Mouse (Mus musculus) intestine, postnatal 0 days (tissue): ENCODE data around the gene Ufsp1. TPM values are rescaled to one million over a fixed set of nuclear protein-coding genes. Genes with fewer than 3 reads are reported as not detected.

ENCODE experiments used
- ATAC-seq: fragments of 200-750 bp; cut with Nextera tagmentation; 2 replicates; pipeline ENCODE4 v1.8.0; 2017; ENCODE audit warnings: mild to moderate bottlenecking, moderate TSS enrichment, moderate library complexity
- H3K27ac ChIP-seq: fragments of 300-500 bp; sonication (generic); 2 replicates; pipeline ENCODE4 v1.5.1; 2014; ENCODE audit warnings: mild to moderate bottlenecking, low read depth, low read length, moderate library complexity
- H3K27me3 ChIP-seq: fragments of 300-500 bp; sonication (generic); replicated peaks from 2 replicates; pipeline ENCODE4 v1.6.1; 2014; ENCODE audit warnings: low read length, mixed read lengths; ENCODE audit not compliant: control insufficient read depth, insufficient read depth
- H3K36me3 ChIP-seq: fragments of 300-500 bp; sonication (generic); 2 replicates; pipeline ENCODE4 v1.6.1; 2014; ENCODE audit warnings: mild to moderate bottlenecking, moderate library complexity; ENCODE audit not compliant: control insufficient read depth, insufficient read depth
- H3K4me1 ChIP-seq: fragments of 300-500 bp; sonication (generic); replicated peaks from 2 replicates; pipeline ENCODE4 v1.6.1; 2014; ENCODE audit warnings: antibody characterized with exemption, low read length, mixed read lengths; ENCODE audit not compliant: control insufficient read depth, insufficient read depth
- H3K4me2 ChIP-seq: fragments of 300-500 bp; sonication (generic); replicated peaks from 2 replicates; pipeline ENCODE4 v1.6.1; 2014; ENCODE audit warnings: low read depth, mild to moderate bottlenecking, moderate library complexity
- H3K4me3 ChIP-seq: fragments of 300-500 bp; sonication (generic); 2 replicates; pipeline ENCODE4 v1.5.1; 2014; ENCODE audit warnings: low read depth, low read length
- H3K9ac ChIP-seq: fragments of 300-500 bp; sonication (generic); 2 replicates; pipeline ENCODE4 v1.6.1; 2014; ENCODE audit warnings: mild to moderate bottlenecking, low read depth, low read length
- H3K9me3 ChIP-seq: fragments of 300-500 bp; sonication (generic); 2 replicates; pipeline ENCODE4 v1.6.1; 2016; ENCODE audit warnings: mixed run types; ENCODE audit not compliant: control insufficient read depth
- CTCF ChIP-seq: sonication (generic); IDR thresholded peaks from 2 replicates; pipeline ENCODE4 v1.5.1; 2016; ENCODE audit warnings: low read depth, mild to moderate bottlenecking, control low read depth, antibody characterized with exemption, moderate library complexity
- WGBS: fragments of 180-500 bp; shearing (Covaris S2); extraction: QIAGEN DNeasy Blood & Tissue Kit; methylation state at CpG from one replicate; pipeline ENCODE4 v1.1.7; 2014; 5-methylcytosine and 5-hydroxymethylcytosine counted together
- polyA plus RNA-seq: library from polyadenylated mRNA; unstranded; fragments of >200 nt; fragmentation: Nextera tagmentation; extraction: Ambion mirVana; gene quantifications from 2 replicates; pipeline ENCODE4 v1.2.1, GENCODE M21; 2015

Gene Ufsp1
- polyA plus RNA-seq, 1 experiment from 2014 or later: 10.4 TPM

DNA sequence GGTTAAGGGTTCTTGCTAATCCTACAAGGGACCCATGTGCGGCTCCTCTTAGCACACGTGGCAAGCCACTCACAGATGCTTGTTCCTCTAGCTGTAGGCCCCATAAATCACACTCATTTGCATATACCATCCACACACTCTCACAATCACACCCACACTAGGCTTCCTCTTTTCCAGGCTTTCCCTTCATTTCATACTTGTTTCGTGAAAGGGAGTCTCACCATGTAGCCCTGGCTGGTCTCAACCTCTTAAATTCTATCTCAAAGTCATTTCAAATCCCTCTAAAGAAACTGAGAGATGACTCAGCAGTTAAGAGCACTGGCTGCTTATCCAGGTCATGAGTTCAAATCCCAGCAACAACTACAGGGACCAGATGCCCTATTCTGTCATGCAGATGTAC lies 11.4 kb downstream of the Ufsp1 start:
- H3K4me2 ChIP-seq: peak overlapping the region; percentile 74
- no peak overlapping the region for H3K9ac ChIP-seq

DNA sequence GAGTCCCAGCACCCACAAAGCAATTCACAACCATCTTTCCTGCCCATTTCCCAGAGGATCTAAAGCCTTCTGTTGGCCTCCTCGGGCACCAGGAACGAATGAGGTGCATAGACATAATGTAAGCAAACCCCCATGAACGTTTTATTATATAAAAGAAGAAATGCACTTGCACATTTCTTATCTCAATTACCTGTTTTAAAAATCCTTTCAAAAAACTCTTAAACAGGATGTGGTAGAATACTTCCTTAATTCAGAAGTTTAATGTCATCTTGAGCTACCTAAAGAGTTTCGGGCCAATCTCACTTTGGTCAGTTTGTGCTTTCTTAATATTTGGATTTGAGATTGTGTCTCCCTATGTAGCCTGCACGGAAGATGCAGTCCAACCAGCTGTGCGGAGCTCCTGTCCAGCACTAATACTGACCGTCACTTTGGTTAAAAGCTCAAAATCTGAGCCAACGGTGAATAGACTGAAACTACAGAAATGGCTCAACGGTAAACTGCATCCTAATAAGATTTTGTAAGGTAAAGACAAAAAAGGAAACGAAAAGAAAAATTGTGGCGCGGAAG lies 12.1 kb downstream of the Ufsp1 start:
- Histone ChIP-seq H3K27ac (peak overlapping the region; percentile 97), H3K9ac (peak overlapping the region; percentile 88), H3K9me3 (no peaks in the 10 kb centered on the region), H3K27me3 (no peaks in the 10 kb centered on the region), H3K4me2 (peak overlapping the region; percentile 74), H3K4me1 (peaks cover 3% of the 10 kb centered on the region; the same call in 1 of the 2 replicates), H3K36me3 (peaks cover 51% of the 10 kb centered on the region), H3K4me3 (peak overlapping the region; percentile 94)
- no peak for ATAC-seq
- WGBS: 9% methylated on average over 12 of the region's 12 CpGs
- no peak for TF ChIP-seq CTCF

More for the DNA sequence above, 11.4 kb downstream of the Ufsp1 start:
- no peak for ATAC-seq
- H3K4me1 ChIP-seq: peaks cover 3% of the 10 kb centered on the region; the same call in 1 of the 2 replicates
- H3K27ac ChIP-seq: no peak overlapping the region
- no peaks in the 10 kb centered on the region for H3K27me3 ChIP-seq
- no peak for TF ChIP-seq CTCF
- H3K4me3 ChIP-seq: peak overlapping the region; percentile 94; the same call in 1 of the 2 replicates
- H3K36me3 ChIP-seq: peaks cover 58% of the 10 kb centered on the region
- H3K9me3 ChIP-seq: no peaks in the 10 kb centered on the region
- WGBS: 35% methylated on average over 3 of the region's 3 CpGs

DNA sequence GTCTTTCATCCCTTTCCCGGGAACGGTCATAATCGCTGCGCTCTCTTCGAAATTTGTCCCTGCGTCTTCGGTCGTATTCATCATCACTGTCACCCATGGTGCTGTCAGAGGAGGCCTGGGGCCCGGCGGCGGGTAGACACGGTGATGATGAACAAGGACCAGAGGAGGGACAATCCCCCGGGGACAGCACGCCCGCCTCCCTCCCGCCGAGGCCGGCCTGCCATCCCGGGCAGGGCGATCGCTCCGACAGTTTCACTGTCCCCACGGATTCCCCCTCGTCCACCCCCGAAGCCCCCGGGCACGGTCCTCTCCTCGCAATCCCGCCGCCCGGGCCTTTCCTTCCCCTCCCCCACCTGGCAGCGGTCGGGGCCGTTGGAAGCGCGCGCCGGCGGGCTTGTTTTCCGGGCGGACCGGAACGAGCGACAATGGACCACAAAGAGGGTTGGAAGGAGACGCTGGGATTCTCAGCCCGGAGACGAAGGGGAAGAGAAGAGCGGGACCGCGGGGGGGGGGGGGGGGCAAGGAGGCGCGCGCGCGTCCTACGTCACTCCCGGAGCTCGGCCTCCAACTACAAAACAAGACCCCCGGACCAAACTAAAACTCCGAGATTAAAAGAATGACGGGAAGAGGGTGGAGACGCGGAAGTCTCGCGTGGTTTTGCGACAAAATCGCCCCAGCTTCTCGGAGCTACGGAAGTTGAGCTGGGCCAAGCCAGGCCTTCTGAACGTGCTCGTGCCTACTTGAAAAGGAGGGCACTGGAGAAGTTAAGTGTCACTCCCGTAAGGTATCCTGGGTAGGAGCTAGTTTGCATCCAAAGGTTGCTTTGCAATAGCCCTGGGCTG lies 12.9 kb downstream of the Ufsp1 start, which contains the start of gene Srrt:
Gene Srrt (minus strand): TSS at position 604 of the 842 bp plus-strand sequence.
- Histone ChIP-seq H3K4me1 (peaks cover 3% of the 10 kb centered on the region; the same call in 1 of the 2 replicates), H3K9me3 (no peaks in the 10 kb centered on the region), H3K9ac (peak within 1 kb of the TSS; percentile 88), H3K4me3 (peak within 1 kb of the TSS; percentile 94), H3K27me3 (no peaks in the 10 kb centered on the region), H3K4me2 (peak within 1 kb of the TSS; percentile 74), H3K36me3 (peaks cover 43% of the 10 kb centered on the region), H3K27ac (peak within 1 kb of the TSS; percentile 97)
- TF ChIP-seq CTCF: no peak
- peak; percentile 84 for ATAC-seq
- under 1% methylated on average over 71 of the region's 72 CpGs for WGBS

DNA sequence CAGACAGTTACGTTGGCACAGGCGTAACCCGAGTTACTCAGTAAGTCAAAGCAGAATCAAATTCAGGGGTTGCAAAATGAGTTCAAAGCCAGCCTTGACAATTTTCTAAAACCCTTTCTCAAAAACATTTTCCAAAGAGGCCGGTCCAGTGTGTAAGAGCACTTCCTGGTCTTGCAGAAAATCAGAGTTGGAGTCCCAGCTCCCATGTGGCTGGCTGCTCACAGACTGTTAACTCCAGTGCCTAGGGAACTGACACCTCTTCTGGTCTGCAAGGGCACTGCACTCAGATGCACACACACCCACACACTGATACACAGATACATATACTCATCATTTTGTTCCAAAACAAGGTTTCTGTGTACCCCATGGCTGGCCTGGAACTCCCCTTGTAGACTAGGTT lies 13.9 kb downstream of the Ufsp1 start:
- H3K9ac ChIP-seq: peak overlapping the region; percentile 88; the same call in 1 of the 2 replicates
- 92% methylated on average over 4 of the region's 4 CpGs for WGBS
- peaks cover 33% of the 10 kb centered on the region for H3K36me3 ChIP-seq
- no peaks in the 10 kb centered on the region for H3K9me3 ChIP-seq
- H3K27ac ChIP-seq: 0 out of 2 replicates have a peak overlapping the region, but pooled peaks have one; percentile 97
- peak; percentile 27 for TF ChIP-seq CTCF
- no peak for ATAC-seq
- peak overlapping the region; percentile 74 for H3K4me2 ChIP-seq
- H3K4me1 ChIP-seq: peaks cover 10% of the 10 kb centered on the region; the same call in 1 of the 2 replicates
- H3K4me3 ChIP-seq: no peak overlapping the region
- no peaks in the 10 kb centered on the region for H3K27me3 ChIP-seq

DNA sequence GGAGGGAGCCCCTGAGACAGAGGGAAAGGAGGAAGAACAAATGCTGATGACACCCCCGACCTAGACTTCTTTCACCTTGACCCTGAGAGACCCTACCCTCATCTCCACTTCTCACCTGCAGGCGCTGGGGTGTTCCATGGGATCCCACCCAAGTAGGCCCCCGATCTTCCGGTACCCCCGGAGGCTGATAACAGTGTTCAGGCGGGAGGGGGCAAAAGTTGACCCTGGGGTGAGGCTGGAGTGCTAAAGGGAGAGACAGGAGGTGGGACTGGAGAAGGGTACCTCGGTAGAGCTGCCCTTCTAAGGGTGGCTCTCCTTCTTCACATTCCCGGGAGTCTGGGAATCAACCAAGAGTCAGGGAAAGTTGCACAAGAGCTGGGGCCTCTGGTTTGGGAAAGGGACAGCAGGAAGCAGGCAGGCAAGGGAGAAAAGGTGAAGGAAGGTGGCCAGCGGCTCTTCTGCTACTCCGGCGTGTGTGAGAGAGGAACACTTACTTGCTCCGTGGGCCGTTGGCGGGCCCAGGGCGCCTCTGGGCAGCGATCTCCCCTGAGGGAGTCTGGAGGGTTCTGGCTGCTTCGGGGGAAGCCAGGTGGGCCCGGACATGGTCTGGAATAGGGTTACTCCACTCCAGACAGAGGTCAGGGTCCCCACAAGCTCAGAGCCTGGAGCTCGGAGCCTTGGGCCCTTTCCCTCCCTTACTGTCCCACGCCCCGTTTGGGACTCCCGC lies 19.2 kb downstream of the Ufsp1 start:
- H3K9me3 ChIP-seq: no peaks in the 10 kb centered on the region
- peaks cover 28% of the 10 kb centered on the region for H3K4me1 ChIP-seq
- H3K27ac ChIP-seq: peak overlapping the region; percentile 89
- no peak for TF ChIP-seq CTCF
- under 1% methylated on average over 22 of the region's 22 CpGs for WGBS
- H3K4me2 ChIP-seq: peak overlapping the region; percentile 86
- H3K4me3 ChIP-seq: peak overlapping the region; percentile 61
- H3K9ac ChIP-seq: peak overlapping the region; percentile 75
- H3K27me3 ChIP-seq: no peaks in the 10 kb centered on the region
- peak; percentile 11; the same call in 1 of the 2 replicates for ATAC-seq
- H3K36me3 ChIP-seq: peaks cover 22% of the 10 kb centered on the region
